Mouse (Mus musculus) regulatory T cell (primary cell): ENCODE data around the gene Pax7.

Experiments
- in situ Hi-C: fragments of 300-600 bp; cut with MboI, MseI; formaldehyde crosslinking; loops from one replicate; pipeline ENCODE4 v1.15.1; 2025; ENCODE audit warnings: high pct_unique_total_duplicates

Gene Pax7

GRCm38 (mm10) chr4:139689627-139690269, 143.6 kb downstream of the Pax7 start:
- in situ Hi-C loops = no loop called here

GRCm38 (mm10) chr4:139688058-139688457, 145.3 kb downstream of the Pax7 start:
- in situ Hi-C loops = no loop called here
